Mouse (Mus musculus) cerebellum, adult 2 months (tissue): Measurements from ENCODE around the gene Ntm.

Experiments
- CTCF ChIP-seq: fragments of 200-500 bp; IDR thresholded peaks from 2 replicates; pipeline ENCODE4 v1.5.1; 2011; ENCODE audit warnings: low read depth, mild to moderate bottlenecking, control low read depth, low read length, moderate library complexity, borderline replicate concordance; ENCODE audit not compliant: insufficient read depth
- POLR2A ChIP-seq: fragments of 200-500 bp; IDR thresholded peaks from 2 replicates; pipeline ENCODE4 v1.6.1; 2011; ENCODE audit warnings: low read length, control low read depth, borderline replicate concordance; ENCODE audit not compliant: insufficient read depth

DNA sequence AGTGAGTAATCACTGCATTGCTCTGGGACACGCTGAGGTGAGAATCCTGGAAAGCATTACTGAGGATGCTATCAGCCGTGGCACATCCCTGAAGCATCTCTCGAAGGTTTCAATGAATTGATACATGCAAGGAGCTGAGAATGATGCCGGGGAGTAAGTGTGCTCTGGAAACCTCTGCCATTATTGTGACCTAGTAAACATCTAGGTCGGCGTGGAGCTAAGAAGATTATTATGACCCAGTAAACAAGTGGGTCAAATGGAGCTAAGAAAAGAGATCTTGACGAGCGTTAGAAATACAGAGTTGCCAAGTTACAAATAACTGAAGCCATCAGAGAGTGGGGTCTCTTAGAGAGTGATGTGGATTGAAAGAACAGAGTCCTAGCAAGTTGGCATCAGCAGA, 325.6 kb downstream of the Ntm start:
- no peak for TF ChIP-seq CTCF
- no peak for TF ChIP-seq POLR2A
